Mouse (Mus musculus): ENCODE data around the gene St6galnac3.

St6galnac3 gene

GRCm38 (mm10) chr3:153733364-153734159 is 8.6 kb upstream of the St6galnac3 start:
- DNase-seq, result no peak

- DNase-seq, result no peak
These were observed 7.8 kb upstream of the St6galnac3 start for GRCm38 (mm10) chr3:153732749-153733148.

- no peak for DNase-seq
These were observed 7.1 kb upstream of the St6galnac3 start for GRCm38 (mm10) chr3:153732035-153732434.

GRCm38 (mm10) chr3:153728577-153728976 is 3.6 kb upstream of the St6galnac3 start:
- DNase-seq, result no peak

GRCm38 (mm10) chr3:153723467-153724079 is 1.4 kb downstream of the St6galnac3 start:
- DNase-seq, result no peak

GRCm38 (mm10) chr3:153721525-153721924 is 3.4 kb downstream of the St6galnac3 start:
- DNase-seq, result no peak

- DNase-seq, result no peak
These were observed 4.1 kb downstream of the St6galnac3 start for GRCm38 (mm10) chr3:153720922-153721321.

GRCm38 (mm10) chr3:153720296-153720695 is 4.7 kb downstream of the St6galnac3 start:
- no peak for DNase-seq

GRCm38 (mm10) chr3:153719256-153719970 is 5.6 kb downstream of the St6galnac3 start:
- no peak for DNase-seq

GRCm38 (mm10) chr3:153718724-153719123 is 6.2 kb downstream of the St6galnac3 start:
- DNase-seq, result no peak

- DNase-seq, result no peak
These were observed 7.2 kb downstream of the St6galnac3 start for GRCm38 (mm10) chr3:153717742-153718141.

- DNase-seq, result no peak
These were observed 9.3 kb downstream of the St6galnac3 start for GRCm38 (mm10) chr3:153715646-153716045.

GRCm38 (mm10) chr3:153710545-153710944 is 14.4 kb downstream of the St6galnac3 start:
- no peak for DNase-seq

- DNase-seq, result peak in 1 of 2 experiments; percentile 20
These were observed 17.3 kb downstream of the St6galnac3 start for GRCm38 (mm10) chr3:153707687-153708086.

GRCm38 (mm10) chr3:153706901-153707300 is 18.1 kb downstream of the St6galnac3 start:
- DNase-seq, result no peak

- DNase-seq, result no peak
These were observed 22.9 kb downstream of the St6galnac3 start for GRCm38 (mm10) chr3:153701752-153702740.

- no peak for DNase-seq
These were observed 23.8 kb downstream of the St6galnac3 start for GRCm38 (mm10) chr3:153701172-153701571.

GRCm38 (mm10) chr3:153699086-153699485 is 25.9 kb downstream of the St6galnac3 start:
- DNase-seq, result no peak

- DNase-seq, result no peak
These were observed 32.0 kb downstream of the St6galnac3 start for GRCm38 (mm10) chr3:153692978-153693377.

- DNase-seq, result no peak
These were observed 32.7 kb downstream of the St6galnac3 start for GRCm38 (mm10) chr3:153692206-153692813.

GRCm38 (mm10) chr3:153691537-153691936 is 33.4 kb downstream of the St6galnac3 start:
- no peak for DNase-seq

- DNase-seq, result no peak
These were observed 34.4 kb downstream of the St6galnac3 start for GRCm38 (mm10) chr3:153690553-153690952.

Measured in cerebellum, postnatal 14 days (tissue).